Mouse (Mus musculus) urinary bladder, postnatal 0 days (tissue): ENCODE data around the gene Kif19a. TPM values are rescaled to one million over a fixed set of nuclear protein-coding genes. Genes with fewer than 3 reads are reported as not detected.

Experiments
- polyA plus RNA-seq: library from polyadenylated mRNA; unstranded; fragments of >200 nt; fragmentation: Nextera tagmentation; extraction: Ambion mirVana; gene quantifications from 2 replicates; pipeline ENCODE4 v1.2.1, GENCODE M21; 2015

Kif19a gene
- 0.23 TPM in 1 of 2 replicates, not detected in the other for polyA plus RNA-seq

DNA sequence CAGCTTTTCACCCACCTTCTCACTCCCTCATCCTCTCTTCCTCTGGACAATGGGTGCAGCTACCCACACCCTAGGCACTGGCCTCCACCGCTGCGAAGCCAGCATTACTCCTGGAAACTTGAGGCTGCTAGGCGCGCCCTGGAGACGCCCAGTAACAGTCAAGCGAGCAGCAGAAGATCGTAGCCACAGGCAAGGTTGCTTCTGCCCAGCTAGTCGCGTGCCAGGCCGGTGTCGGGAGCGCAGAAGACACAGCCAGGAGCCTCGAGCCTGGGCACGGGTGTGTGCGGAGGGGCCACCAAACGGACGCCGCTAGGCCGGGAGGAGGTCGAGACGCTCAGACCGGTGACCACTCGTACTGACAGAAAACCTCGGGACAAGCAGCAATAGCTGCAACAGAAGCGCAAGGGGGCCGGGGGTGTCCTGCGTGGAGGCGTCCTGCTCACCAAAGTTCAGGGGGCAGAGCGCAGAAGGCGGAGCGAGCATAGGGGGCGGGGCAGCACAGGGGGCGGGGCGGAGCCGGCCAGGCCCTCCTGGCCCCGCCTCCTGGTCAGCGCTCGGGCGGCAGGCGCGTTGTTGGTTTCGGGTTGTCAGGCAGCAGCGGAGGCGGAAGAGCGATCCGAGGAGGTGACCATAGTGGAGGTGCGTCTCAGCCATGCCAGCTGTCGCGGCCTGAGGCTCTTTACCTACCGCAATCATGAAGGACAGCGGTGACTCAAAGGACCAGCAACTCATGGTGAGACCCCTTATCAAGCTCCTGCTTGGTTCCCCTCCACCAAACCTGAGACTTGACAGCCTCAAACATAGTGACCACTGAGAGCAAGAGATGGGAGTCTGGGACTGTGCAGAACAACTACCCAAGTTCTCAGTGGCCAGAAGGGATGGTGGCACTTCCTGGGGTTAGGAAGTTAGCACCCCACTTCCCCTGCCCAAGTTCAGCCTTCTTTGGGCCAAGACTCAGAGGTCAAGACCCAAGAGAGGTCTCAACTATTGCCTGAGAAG is at the start of gene Kif19a:
TSS of gene Kif19a (plus strand) at position 569 of the 999 bp plus-strand sequence.

DNA sequence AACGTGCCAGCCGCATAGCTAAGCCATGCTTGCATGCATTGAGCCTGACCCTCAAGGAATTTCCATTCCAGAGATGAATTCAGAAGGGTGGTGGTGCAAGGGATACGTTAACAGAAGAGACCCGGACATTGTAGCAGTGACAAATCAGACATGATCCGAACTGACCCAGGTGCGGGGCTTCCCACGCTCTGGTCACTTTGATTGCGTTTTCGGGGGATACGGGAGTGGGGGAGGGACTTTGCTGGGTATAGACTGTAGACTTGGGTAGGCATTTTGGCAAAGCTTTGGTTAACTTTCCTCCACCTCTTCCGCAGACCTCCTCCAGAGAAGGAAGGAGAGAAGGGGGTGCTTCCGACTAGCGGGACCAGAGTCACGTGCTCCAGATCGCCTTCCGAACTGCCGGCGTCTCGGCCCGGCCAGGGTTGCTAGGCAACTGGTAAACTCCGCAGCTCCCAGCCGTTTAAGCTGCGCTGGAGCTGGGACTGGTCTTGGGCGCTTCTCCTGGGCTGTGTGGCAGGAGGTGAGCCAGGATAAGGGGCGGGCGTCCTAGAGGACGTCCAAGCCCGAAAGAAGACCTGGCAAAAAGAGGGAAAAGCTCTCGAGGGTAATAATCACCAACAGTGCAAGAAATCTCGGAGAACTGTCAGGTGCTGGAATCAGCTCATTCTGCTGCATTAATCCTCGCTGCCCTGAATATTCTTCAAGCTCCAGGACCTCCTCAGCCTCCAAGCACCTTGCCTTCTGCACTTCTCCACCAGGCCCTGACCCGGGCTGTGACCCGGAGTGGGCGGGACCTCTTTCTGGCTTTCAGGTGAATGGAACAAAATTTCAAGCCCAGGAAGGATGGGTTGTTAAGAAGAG is 38.0 kb upstream of the Kif19a start, which contains the start of gene Dnaic2:
TSS of gene Dnaic2 (plus strand) at position 444 of the 861 bp plus-strand sequence.

DNA sequence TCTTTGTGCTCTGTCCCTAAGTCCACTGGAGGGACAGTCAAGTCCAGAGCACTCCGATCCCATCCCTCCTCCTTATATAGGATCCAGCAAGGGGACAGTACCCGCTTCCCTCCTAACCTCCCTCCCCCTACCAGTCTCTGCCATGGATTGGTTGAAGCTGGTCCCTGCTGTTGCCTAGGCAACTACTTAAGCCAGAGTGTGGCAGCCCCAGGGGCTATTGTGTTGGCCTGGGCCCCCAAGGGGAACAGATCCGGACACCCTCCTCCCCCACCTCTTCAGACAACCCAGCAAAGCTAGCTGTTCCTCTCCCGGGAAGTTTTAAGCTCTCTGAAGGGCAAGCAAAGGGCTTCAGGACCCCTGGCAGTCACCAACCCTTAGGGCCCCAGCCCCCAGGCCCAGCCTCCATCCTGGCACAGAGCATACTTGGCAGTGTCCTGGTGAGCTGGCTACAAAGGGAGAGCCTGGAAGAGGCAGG is 30.7 kb downstream of the Kif19a start, which contains the start of gene Btbd17:
TSS of gene Btbd17 (minus strand) at position 98 of the 475 bp plus-strand sequence.

DNA sequence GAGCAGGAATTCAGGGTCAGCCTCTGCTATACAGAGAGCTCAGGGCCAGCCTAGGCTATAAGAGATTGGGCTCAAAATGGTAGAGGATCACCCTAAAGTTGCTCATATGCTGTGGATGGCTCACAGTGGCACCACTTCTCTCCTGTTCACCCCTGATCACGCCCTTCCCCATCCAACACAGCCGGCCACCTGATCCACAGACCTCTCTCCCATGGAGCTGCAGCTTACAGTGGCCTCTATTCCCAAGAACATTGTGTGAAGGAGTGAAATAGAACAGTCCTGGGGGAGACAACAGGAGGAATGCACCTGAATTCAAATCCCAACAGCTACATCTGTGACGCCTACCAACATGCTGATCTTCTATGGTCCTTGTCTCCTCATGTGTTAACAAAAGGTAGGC is 33.4 kb downstream of the Kif19a start, which contains the start of gene Gpr142:
TSS of gene Gpr142 (plus strand) at position 301 of the 400 bp plus-strand sequence.

Other genes starting within 250 kb of the Kif19a start
- gene Rpl38, start 96.9 kb upstream of the Kif19a start, polyA plus RNA-seq: 856 and 902 TPM in 2 replicates
- 8.6 and 9.8 TPM in 2 replicates for gene Ttyh2, start 90.0 kb upstream of the Kif19a start, polyA plus RNA-seq
- 0.36 and 0.67 TPM in 2 replicates for gene Dnaic2, start 38.0 kb upstream of the Kif19a start, polyA plus RNA-seq
- not detected in 2 replicates for gene Btbd17, start 30.6 kb downstream of the Kif19a start, polyA plus RNA-seq
- not detected in 2 replicates for gene Gpr142, start 33.5 kb downstream of the Kif19a start, polyA plus RNA-seq
- gene Gprc5c, start 85.8 kb downstream of the Kif19a start, polyA plus RNA-seq: 4.9 and 5.6 TPM in 2 replicates
- 2.0 and 3.5 TPM in 2 replicates for gene Cd300a, start 124.7 kb downstream of the Kif19a start, polyA plus RNA-seq
- 1.3 and 4.5 TPM in 2 replicates for gene Cd300lb, start 169.0 kb downstream of the Kif19a start, polyA plus RNA-seq
- gene Cd300c, start 203.8 kb downstream of the Kif19a start, polyA plus RNA-seq: not detected in 2 replicates
- gene Cd300ld, start 224.5 kb downstream of the Kif19a start, polyA plus RNA-seq: 1.1 and 3.8 TPM in 2 replicates
- 2.9 and 8.2 TPM in 2 replicates for gene Cd300c2, start 236.5 kb downstream of the Kif19a start, polyA plus RNA-seq